Mouse (Mus musculus) hindbrain, embryonic 13.5 days (tissue): ENCODE data around the gene Reln. TPM values are rescaled to one million over a fixed set of nuclear protein-coding genes. Genes with fewer than 3 reads are reported as not detected.

Experiments
- ATAC-seq: fragments of 200-750 bp; cut with Nextera tagmentation; 2 replicates; pipeline ENCODE4 v1.8.0; 2017; ENCODE audit warnings: moderate TSS enrichment; ENCODE audit not compliant: low FRiP score
- H3K27ac ChIP-seq: fragments of 300-500 bp; sonication (generic); 2 replicates; pipeline ENCODE4 v1.5.1; 2015; ENCODE audit warnings: inconsistent platforms, mild to moderate bottlenecking, moderate library complexity
- H3K27me3 ChIP-seq: fragments of 300-500 bp; sonication (generic); 2 replicates; pipeline ENCODE4 v1.6.1; 2015; ENCODE audit warnings: mild to moderate bottlenecking, inconsistent platforms
- H3K36me3 ChIP-seq: fragments of 300-500 bp; sonication (generic); 2 replicates; pipeline ENCODE4 v1.6.1; 2015; ENCODE audit warnings: mild to moderate bottlenecking, inconsistent platforms
- H3K4me1 ChIP-seq: fragments of 300-500 bp; sonication (generic); replicated peaks from 2 replicates; pipeline ENCODE4 v1.6.1; 2015; ENCODE audit warnings: inconsistent platforms
- H3K4me2 ChIP-seq: fragments of 300-500 bp; sonication (generic); 2 replicates; pipeline ENCODE4 v1.6.1; 2015; ENCODE audit warnings: inconsistent platforms, mild to moderate bottlenecking, moderate library complexity
- H3K4me3 ChIP-seq: fragments of 300-500 bp; sonication (generic); 2 replicates; pipeline ENCODE4 v1.5.1; 2015; ENCODE audit warnings: mild to moderate bottlenecking, inconsistent platforms
- H3K9ac ChIP-seq: fragments of 300-500 bp; sonication (generic); 2 replicates; pipeline ENCODE4 v1.6.1; 2015; ENCODE audit warnings: mild to moderate bottlenecking, inconsistent platforms
- H3K9me3 ChIP-seq: fragments of 300-500 bp; sonication (generic); 2 replicates; pipeline ENCODE4 v1.6.1; 2016; ENCODE audit warnings: inconsistent platforms
- WGBS: fragments of 180-500 bp; shearing (Covaris S2); methylation state at CpG from one replicate; pipeline ENCODE4 v1.1.7; 2015; 5-methylcytosine and 5-hydroxymethylcytosine counted together
- polyA plus RNA-seq: library from polyadenylated mRNA; unstranded; fragments of >200 nt; fragmentation: Nextera tagmentation; extraction: Ambion mirVana; gene quantifications from 2 replicates; pipeline ENCODE4 v1.2.1, GENCODE M21; 2015

Gene Reln
- polyA plus RNA-seq, 1 experiment from 2014 or later, result 25.9 TPM

- no peak overlapping the region for H3K4me2 ChIP-seq
- ATAC-seq, result peak; percentile 60; the same call in 1 of the 2 replicates
Measured at GRCm38 (mm10) chr5:21934173-21934698, 410.3 kb downstream of the Reln start.

GRCm38 (mm10) chr5:21933340-21934075, 411.0 kb downstream of the Reln start:
- no peak for ATAC-seq
- H3K9ac ChIP-seq, result no peak overlapping the region
- no peak overlapping the region for H3K4me3 ChIP-seq
- no peak overlapping the region for H3K27ac ChIP-seq
- H3K36me3 ChIP-seq, result no peaks in the 10 kb centered on the region
- H3K4me2 ChIP-seq, result no peak overlapping the region
- no peaks in the 10 kb centered on the region for H3K27me3 ChIP-seq
- no peaks in the 10 kb centered on the region for H3K9me3 ChIP-seq
- 84% methylated on average over 8 of the region's 8 CpGs for WGBS
- H3K4me1 ChIP-seq, result peaks cover 15% of the 10 kb centered on the region

More at GRCm38 (mm10) chr5:21934173-21934698, 410.3 kb downstream of the Reln start:
- peaks cover 15% of the 10 kb centered on the region for H3K4me1 ChIP-seq
- H3K4me3 ChIP-seq, result no peak overlapping the region
- WGBS, result 76% methylated on average over 4 of the region's 4 CpGs
- no peaks in the 10 kb centered on the region for H3K27me3 ChIP-seq
- H3K9me3 ChIP-seq, result no peaks in the 10 kb centered on the region
- H3K27ac ChIP-seq, result no peak overlapping the region
- H3K36me3 ChIP-seq, result no peaks in the 10 kb centered on the region
- H3K9ac ChIP-seq, result no peak overlapping the region

DNA sequence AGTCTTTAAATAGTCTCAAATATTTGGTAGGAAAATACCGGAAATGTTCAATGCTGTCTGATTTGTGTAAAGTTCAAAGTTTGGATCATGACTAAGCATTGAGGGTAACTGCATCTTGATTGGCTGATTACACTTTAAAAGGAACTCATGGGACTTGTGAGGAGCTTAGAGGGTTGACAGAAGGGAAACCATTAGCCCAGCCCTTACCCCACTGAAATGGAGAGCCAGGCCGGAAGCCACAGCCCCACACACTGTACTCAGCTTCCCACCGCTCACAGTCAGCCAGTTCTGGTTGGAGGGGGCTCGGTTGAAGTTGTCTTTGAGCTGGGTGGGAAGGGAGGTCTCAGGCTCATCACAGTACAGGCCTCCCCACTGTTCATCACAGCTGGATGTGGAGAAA, 413.4 kb downstream of the Reln start:
- WGBS, result 68% methylated on average over 4 of the region's 4 CpGs
- H3K27ac ChIP-seq, result no peak overlapping the region
- H3K27me3 ChIP-seq, result no peaks in the 10 kb centered on the region
- no peaks in the 10 kb centered on the region for H3K9me3 ChIP-seq
- no peak overlapping the region for H3K4me3 ChIP-seq
- no peak for ATAC-seq
- peaks cover 15% of the 10 kb centered on the region for H3K4me1 ChIP-seq
- peaks cover 4% of the 10 kb centered on the region; the same call in 1 of the 2 replicates for H3K36me3 ChIP-seq
- no peak overlapping the region for H3K4me2 ChIP-seq
- H3K9ac ChIP-seq, result no peak overlapping the region

DNA sequence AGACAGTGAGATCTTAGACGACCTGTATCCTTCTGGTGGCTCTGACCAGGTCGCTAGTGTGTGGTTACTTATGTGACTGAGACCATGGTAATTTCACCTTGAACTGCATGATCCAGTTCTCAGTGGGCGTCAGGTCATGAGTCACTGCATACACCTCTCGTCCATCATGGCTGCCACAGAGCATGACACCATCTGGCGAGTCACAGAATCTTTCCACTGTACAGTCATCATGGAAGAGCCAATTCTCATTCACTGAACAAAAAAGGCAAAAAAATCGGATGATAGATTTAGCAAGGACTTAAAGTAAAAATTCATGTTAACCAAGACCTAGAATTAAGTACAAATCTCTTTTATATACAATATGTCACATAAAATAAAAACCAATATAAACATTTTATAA, 424.2 kb downstream of the Reln start:
- Histone ChIP-seq H3K27ac (no peak overlapping the region), H3K27me3 (no peaks in the 10 kb centered on the region), H3K4me1 (no peaks in the 10 kb centered on the region), H3K9me3 (no peaks in the 10 kb centered on the region), H3K9ac (no peak overlapping the region), H3K4me2 (no peak overlapping the region), H3K36me3 (no peaks in the 10 kb centered on the region), H3K4me3 (no peak overlapping the region)
- no peak for ATAC-seq
- 80% methylated on average over 6 of the region's 6 CpGs for WGBS

- H3K4me1 ChIP-seq, result no peaks in the 10 kb centered on the region
- no peak overlapping the region for H3K4me3 ChIP-seq
- no peaks in the 10 kb centered on the region for H3K36me3 ChIP-seq
- no peaks in the 10 kb centered on the region for H3K27me3 ChIP-seq
- H3K27ac ChIP-seq, result no peak overlapping the region
- H3K9ac ChIP-seq, result no peak overlapping the region
- WGBS, result 71% methylated on average over 4 of the region's 4 CpGs
- no peaks in the 10 kb centered on the region for H3K9me3 ChIP-seq
- no peak for ATAC-seq
- H3K4me2 ChIP-seq, result no peak overlapping the region
Measured at GRCm38 (mm10) chr5:21919281-21919780, 425.2 kb downstream of the Reln start.

GRCm38 (mm10) chr5:21915973-21916372, 428.5 kb downstream of the Reln start:
- no peak for ATAC-seq
- no peaks in the 10 kb centered on the region for H3K27me3 ChIP-seq
- H3K4me2 ChIP-seq, result no peak overlapping the region
- H3K36me3 ChIP-seq, result no peaks in the 10 kb centered on the region
- no peak overlapping the region for H3K4me3 ChIP-seq
- H3K9me3 ChIP-seq, result no peaks in the 10 kb centered on the region
- H3K4me1 ChIP-seq, result no peaks in the 10 kb centered on the region
- no peak overlapping the region for H3K27ac ChIP-seq
- no peak overlapping the region for H3K9ac ChIP-seq

GRCm38 (mm10) chr5:21914776-21915175, 429.7 kb downstream of the Reln start:
- Histone ChIP-seq H3K27ac (no peak overlapping the region), H3K27me3 (no peaks in the 10 kb centered on the region), H3K4me1 (no peaks in the 10 kb centered on the region), H3K9ac (no peak overlapping the region), H3K36me3 (no peaks in the 10 kb centered on the region), H3K9me3 (no peaks in the 10 kb centered on the region), H3K4me2 (no peak overlapping the region), H3K4me3 (no peak overlapping the region)
- 78% methylated on average over 3 of the region's 3 CpGs for WGBS
- no peak for ATAC-seq

GRCm38 (mm10) chr5:21912835-21913530, 431.5 kb downstream of the Reln start:
- Histone ChIP-seq H3K4me1 (no peaks in the 10 kb centered on the region), H3K9me3 (no peaks in the 10 kb centered on the region), H3K27ac (no peak overlapping the region), H3K36me3 (no peaks in the 10 kb centered on the region), H3K4me2 (no peak overlapping the region), H3K27me3 (no peaks in the 10 kb centered on the region), H3K4me3 (no peak overlapping the region), H3K9ac (no peak overlapping the region)
- ATAC-seq, result no peak
- WGBS, result 91% methylated on average over 23 of the region's 23 CpGs

- 94% methylated on average over 12 of the region's 12 CpGs for WGBS
- no peaks in the 10 kb centered on the region for H3K27me3 ChIP-seq
- no peak overlapping the region for H3K9ac ChIP-seq
- no peaks in the 10 kb centered on the region for H3K4me1 ChIP-seq
- H3K9me3 ChIP-seq, result no peaks in the 10 kb centered on the region
- no peaks in the 10 kb centered on the region for H3K36me3 ChIP-seq
- H3K27ac ChIP-seq, result no peak overlapping the region
- ATAC-seq, result no peak
- H3K4me2 ChIP-seq, result no peak overlapping the region
- H3K4me3 ChIP-seq, result no peak overlapping the region
Measured at GRCm38 (mm10) chr5:21910726-21911125, 433.8 kb downstream of the Reln start.

- H3K4me1 ChIP-seq, result no peaks in the 10 kb centered on the region
- no peak for ATAC-seq
- no peaks in the 10 kb centered on the region for H3K36me3 ChIP-seq
- no peak overlapping the region for H3K4me2 ChIP-seq
- no peaks in the 10 kb centered on the region for H3K27me3 ChIP-seq
- no peak overlapping the region for H3K4me3 ChIP-seq
- H3K9me3 ChIP-seq, result no peaks in the 10 kb centered on the region
- WGBS, result 85% methylated on average over 3 of the region's 3 CpGs
- no peak overlapping the region for H3K9ac ChIP-seq
- H3K27ac ChIP-seq, result no peak overlapping the region
Measured at GRCm38 (mm10) chr5:21909713-21910112, 434.8 kb downstream of the Reln start.

DNA sequence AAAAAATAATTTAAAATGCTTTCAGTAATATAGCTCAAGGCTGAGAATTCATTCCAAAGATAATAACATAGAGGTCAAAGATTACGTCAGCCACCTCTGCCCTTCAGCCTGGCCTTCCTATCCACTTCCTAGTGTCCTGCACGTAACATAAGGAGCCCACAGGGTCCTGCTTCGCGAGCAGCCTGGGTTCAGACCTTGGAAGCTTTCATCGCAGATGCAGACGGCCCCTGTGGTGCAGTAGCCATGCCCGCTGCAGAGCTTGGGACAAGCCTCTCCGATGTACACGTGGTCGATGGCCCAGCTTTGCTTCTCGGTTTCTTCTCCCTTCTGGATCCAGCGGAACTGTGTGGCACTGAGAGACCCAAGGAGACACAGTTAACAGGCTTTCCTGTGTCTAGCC, 443.1 kb downstream of the Reln start:
- H3K4me1 ChIP-seq, result peaks cover 8% of the 10 kb centered on the region
- no peaks in the 10 kb centered on the region for H3K27me3 ChIP-seq
- H3K27ac ChIP-seq, result no peak overlapping the region
- no peak for ATAC-seq
- H3K9me3 ChIP-seq, result no peaks in the 10 kb centered on the region
- 67% methylated on average over 12 of the region's 12 CpGs for WGBS
- H3K9ac ChIP-seq, result no peak overlapping the region
- H3K36me3 ChIP-seq, result no peaks in the 10 kb centered on the region
- H3K4me2 ChIP-seq, result no peak overlapping the region
- H3K4me3 ChIP-seq, result no peak overlapping the region

DNA sequence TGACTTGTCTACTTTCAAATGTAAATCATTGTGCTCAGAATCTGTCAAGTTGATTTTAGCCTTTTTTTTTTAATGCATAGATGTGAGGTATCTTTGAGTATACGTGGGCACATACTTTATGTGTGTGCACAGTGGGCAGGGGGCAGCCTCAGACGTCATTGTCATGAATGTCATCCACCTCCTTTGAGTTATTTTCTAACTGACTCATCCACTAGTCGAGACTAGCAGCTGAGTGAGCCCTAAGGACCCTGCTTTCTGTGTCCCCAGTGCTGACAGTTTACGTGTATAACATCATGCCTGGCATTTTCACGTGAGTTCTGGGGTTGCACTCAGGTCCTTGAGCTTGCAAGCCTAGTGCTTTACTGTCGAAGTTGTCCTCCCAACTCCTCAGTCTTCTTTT, 443.6 kb downstream of the Reln start:
- Histone ChIP-seq H3K9ac (no peak overlapping the region), H3K27me3 (no peaks in the 10 kb centered on the region), H3K36me3 (0 out of 2 replicates have a peak, but pooled peaks cover 3% of the 10 kb centered on the region), H3K9me3 (no peaks in the 10 kb centered on the region), H3K27ac (no peak overlapping the region), H3K4me2 (no peak overlapping the region), H3K4me3 (no peak overlapping the region), H3K4me1 (peaks cover 8% of the 10 kb centered on the region)
- 69% methylated on average over 6 of the region's 6 CpGs for WGBS
- ATAC-seq, result no peak
